Mouse (Mus musculus): Measurements from ENCODE around the gene Lhx5. TPM values are rescaled to one million over a fixed set of nuclear protein-coding genes. Genes with fewer than 3 reads are reported as not detected.

Lhx5 gene
- polyA plus RNA-seq, 1 experiment from 2014 or later: 50.7 TPM

- H3K4me1 ChIP-seq (replicated peaks): peaks cover 28% of the 10 kb centered on the region
- H3K4me2 ChIP-seq: no peak overlapping the region
- no peaks in the 10 kb centered on the region for H3K9me3 ChIP-seq
- H3K27me3 ChIP-seq: peaks cover 89% of the 10 kb centered on the region
- peak overlapping the region; percentile 55; the same call in 1 of the 2 replicates for H3K27ac ChIP-seq
- 0 out of 2 replicates have a peak overlapping the region, but pooled peaks have one; percentile 9 for H3K9ac ChIP-seq
- no peak overlapping the region for H3K4me3 ChIP-seq
- no peaks in the 10 kb centered on the region; the same call in 1 of the 2 replicates for H3K36me3 ChIP-seq
- ATAC-seq (ENCODE audit: low FRiP score): no peak
- WGBS: 78% methylated on average over 8 of the region's 8 CpGs
Measured at GRCm38 (mm10) chr5:120420106-120420505, 11.4 kb upstream of the Lhx5 start.

- H3K4me2 ChIP-seq: peak overlapping the region; percentile 60
- ATAC-seq (ENCODE audit: low FRiP score): no peak
- peak overlapping the region; percentile 98 for H3K27ac ChIP-seq
- H3K9ac ChIP-seq: peak overlapping the region; percentile 83
- peak overlapping the region; percentile 44 for H3K4me3 ChIP-seq
- no peaks in the 10 kb centered on the region; the same call in 1 of the 2 replicates for H3K36me3 ChIP-seq
- H3K9me3 ChIP-seq: no peaks in the 10 kb centered on the region
- H3K4me1 ChIP-seq (replicated peaks): peaks cover 46% of the 10 kb centered on the region
- H3K27me3 ChIP-seq: peaks cover 93% of the 10 kb centered on the region
- WGBS: under 1% methylated on average over 19 of the region's 19 CpGs
Measured at GRCm38 (mm10) chr5:120424039-120424438, 7.5 kb upstream of the Lhx5 start.

- peak overlapping the region; percentile 83 for H3K9ac ChIP-seq
- ATAC-seq (ENCODE audit: low FRiP score): no peak
- H3K4me2 ChIP-seq: peak overlapping the region; percentile 60
- H3K27me3 ChIP-seq: peaks cover 92% of the 10 kb centered on the region
- under 1% methylated on average over 11 of the region's 11 CpGs for WGBS
- H3K4me3 ChIP-seq: peak overlapping the region; percentile 44
- H3K36me3 ChIP-seq: no peaks in the 10 kb centered on the region; the same call in 1 of the 2 replicates
- peak overlapping the region; percentile 98 for H3K27ac ChIP-seq
- peaks cover 46% of the 10 kb centered on the region for H3K4me1 ChIP-seq (replicated peaks)
- no peaks in the 10 kb centered on the region for H3K9me3 ChIP-seq
Measured at GRCm38 (mm10) chr5:120424657-120425056, 6.8 kb upstream of the Lhx5 start.

DNA sequence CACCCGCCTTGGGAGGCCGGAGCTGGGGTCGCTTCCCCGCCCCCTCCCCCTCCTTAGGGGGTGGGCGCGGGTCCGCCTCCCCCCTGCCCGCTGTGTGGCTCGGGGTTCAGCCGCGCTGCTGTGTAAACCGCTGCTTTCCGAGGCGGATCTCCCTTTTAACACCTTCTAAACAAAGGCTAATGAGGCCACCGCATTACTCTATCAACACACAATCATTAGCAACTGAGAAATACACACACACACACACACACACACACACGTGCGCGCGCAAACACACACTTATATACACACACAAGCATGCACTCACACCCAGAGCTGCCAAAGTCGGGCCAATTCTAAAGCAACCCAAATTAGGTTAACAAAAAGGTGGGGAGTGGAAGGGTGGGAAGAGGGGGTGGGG is 5.8 kb upstream of the Lhx5 start:
- H3K27me3 ChIP-seq: peaks cover 89% of the 10 kb centered on the region
- WGBS: 1% methylated on average over 19 of the region's 20 CpGs
- ATAC-seq (ENCODE audit: low FRiP score): no peak
- H3K4me1 ChIP-seq (replicated peaks): peaks cover 40% of the 10 kb centered on the region
- H3K27ac ChIP-seq: peak overlapping the region; percentile 98
- H3K4me3 ChIP-seq: peak overlapping the region; percentile 44
- peak overlapping the region; percentile 60 for H3K4me2 ChIP-seq
- H3K36me3 ChIP-seq: no peaks in the 10 kb centered on the region
- H3K9me3 ChIP-seq: no peaks in the 10 kb centered on the region
- H3K9ac ChIP-seq: peak overlapping the region; percentile 83

DNA sequence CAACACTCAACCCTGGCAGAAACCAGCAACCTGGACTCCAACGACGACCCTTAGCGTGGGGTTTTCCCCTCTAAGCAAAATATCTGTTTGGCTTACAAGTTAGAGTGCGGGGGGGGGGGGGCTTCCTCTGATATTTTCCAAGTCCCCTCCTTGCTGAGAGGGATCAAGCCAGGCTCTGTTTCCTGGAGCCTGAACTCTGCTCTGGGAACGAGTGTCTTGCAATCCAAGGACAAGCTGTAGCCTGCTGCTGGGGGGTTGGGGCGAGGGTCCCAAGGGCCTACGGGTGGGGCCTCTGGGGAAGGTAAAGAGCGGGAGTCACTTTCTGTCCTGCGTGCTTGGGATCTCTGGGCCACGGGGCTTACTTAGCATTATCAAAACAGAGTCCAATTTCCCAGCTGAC is 4.9 kb upstream of the Lhx5 start:
- WGBS: 1% methylated on average over 10 of the region's 10 CpGs
- Histone ChIP-seq H3K4me3 (peak overlapping the region; percentile 67), H3K4me1 (replicated peaks) (peaks cover 31% of the 10 kb centered on the region), H3K9ac (peak overlapping the region; percentile 96), H3K9me3 (no peaks in the 10 kb centered on the region), H3K36me3 (no peaks in the 10 kb centered on the region), H3K4me2 (peak overlapping the region; percentile 74), H3K27ac (peak overlapping the region; percentile 98), H3K27me3 (peaks cover 89% of the 10 kb centered on the region)
- ATAC-seq (ENCODE audit: low FRiP score): no peak

GRCm38 (mm10) chr5:120427451-120427938 is 4.0 kb upstream of the Lhx5 start:
- H3K36me3 ChIP-seq: no peaks in the 10 kb centered on the region
- H3K4me1 ChIP-seq (replicated peaks): peaks cover 25% of the 10 kb centered on the region
- H3K4me3 ChIP-seq: peak overlapping the region; percentile 67
- H3K9me3 ChIP-seq: no peaks in the 10 kb centered on the region
- H3K27ac ChIP-seq: peak overlapping the region; percentile 98
- H3K4me2 ChIP-seq: peak overlapping the region; percentile 74
- under 1% methylated on average over 33 of the region's 33 CpGs for WGBS
- H3K27me3 ChIP-seq: peaks cover 89% of the 10 kb centered on the region
- no peak for ATAC-seq (ENCODE audit: low FRiP score)
- H3K9ac ChIP-seq: peak overlapping the region; percentile 96

DNA sequence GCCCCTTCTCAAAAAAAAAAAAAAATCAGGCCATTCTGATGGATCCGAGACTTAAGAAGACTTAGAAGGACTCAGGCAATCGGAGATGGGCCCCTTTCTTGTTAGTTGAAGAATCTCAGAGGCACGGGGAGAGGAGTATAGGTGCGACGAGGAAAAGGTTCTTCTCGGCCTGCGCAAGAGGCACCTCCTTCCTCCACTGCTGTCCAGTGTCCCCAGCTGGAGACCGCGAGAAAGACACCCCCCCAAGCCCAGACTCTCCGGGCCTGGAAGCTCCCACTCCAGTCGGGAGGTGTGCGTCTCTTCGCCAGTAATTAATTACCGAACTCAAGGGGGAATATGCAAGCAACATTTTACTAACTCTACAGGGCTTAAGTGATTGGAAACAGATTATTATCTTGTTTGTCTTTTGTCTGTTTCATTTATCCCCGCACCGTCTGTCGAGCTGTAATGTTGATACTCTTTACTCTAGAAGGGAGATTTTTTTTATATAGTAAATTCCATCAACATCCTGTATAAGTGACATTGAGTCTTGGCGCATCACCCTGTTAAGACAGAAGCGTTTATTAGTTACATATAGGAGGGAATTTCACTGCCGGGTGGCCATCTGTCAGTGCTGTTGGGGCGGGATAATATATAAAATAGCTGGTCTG is 3.2 kb upstream of the Lhx5 start:
- peak overlapping the region; percentile 74 for H3K4me2 ChIP-seq
- H3K27ac ChIP-seq: peak overlapping the region; percentile 98
- no peaks in the 10 kb centered on the region for H3K9me3 ChIP-seq
- H3K4me1 ChIP-seq (replicated peaks): peaks cover 21% of the 10 kb centered on the region
- H3K27me3 ChIP-seq: peaks cover 88% of the 10 kb centered on the region
- no peak for ATAC-seq (ENCODE audit: low FRiP score)
- H3K4me3 ChIP-seq: peak overlapping the region; percentile 67
- H3K36me3 ChIP-seq: no peaks in the 10 kb centered on the region
- 2% methylated on average over 21 of the region's 21 CpGs for WGBS
- H3K9ac ChIP-seq: peak overlapping the region; percentile 96

DNA sequence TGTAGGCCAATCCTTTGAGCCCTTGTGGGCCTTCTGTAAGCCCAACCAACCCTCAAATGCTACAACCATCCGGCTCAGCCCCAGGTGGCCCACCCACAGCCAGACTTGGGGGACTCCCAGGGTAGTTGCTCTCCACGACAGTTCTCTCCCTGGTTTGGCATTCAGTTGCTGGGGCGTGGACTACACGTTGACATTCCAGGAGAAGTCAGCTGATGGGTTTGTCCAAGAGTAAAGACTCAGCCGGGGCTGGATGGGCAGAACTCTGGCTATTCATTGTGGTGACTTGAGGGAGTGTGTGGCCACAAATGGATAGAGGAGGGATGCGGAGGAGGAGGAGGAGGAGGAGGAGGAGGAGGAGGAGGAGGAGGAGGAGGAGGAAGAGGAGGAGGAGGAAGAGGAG is 2.5 kb upstream of the Lhx5 start:
- Histone ChIP-seq H3K4me2 (peak overlapping the region; percentile 74), H3K4me1 (replicated peaks) (peaks cover 21% of the 10 kb centered on the region), H3K36me3 (no peaks in the 10 kb centered on the region), H3K9me3 (no peaks in the 10 kb centered on the region), H3K9ac (peak overlapping the region; percentile 96), H3K27ac (peak overlapping the region; percentile 98), H3K4me3 (peak overlapping the region; percentile 67), H3K27me3 (peaks cover 90% of the 10 kb centered on the region)
- 2% methylated on average over 5 of the region's 6 CpGs for WGBS
- ATAC-seq (ENCODE audit: low FRiP score): no peak

DNA sequence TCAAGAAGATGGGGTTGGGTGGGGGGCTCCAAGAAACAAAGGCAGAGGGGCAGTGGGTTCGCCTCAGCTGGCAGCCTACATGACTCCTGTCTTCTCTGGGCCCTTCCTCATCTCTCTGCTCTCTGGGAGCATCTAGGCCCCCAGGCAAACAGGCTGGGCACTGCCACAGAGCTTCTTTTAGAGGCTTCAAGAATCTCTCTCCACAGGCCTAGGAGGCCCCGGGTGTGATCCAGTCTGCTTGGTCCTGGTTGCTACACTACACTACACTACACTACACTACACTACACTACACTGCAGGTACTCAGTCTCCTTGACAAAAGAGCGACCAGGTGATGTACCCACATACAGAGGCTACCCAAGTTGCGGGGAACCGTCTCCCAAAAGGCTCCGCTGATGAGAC is 1.8 kb upstream of the Lhx5 start:
- Histone ChIP-seq H3K36me3 (no peaks in the 10 kb centered on the region), H3K4me2 (peak overlapping the region; percentile 74), H3K4me3 (peak overlapping the region; percentile 67), H3K9ac (peak overlapping the region; percentile 96), H3K27me3 (peaks cover 90% of the 10 kb centered on the region), H3K4me1 (replicated peaks) (peaks cover 21% of the 10 kb centered on the region), H3K9me3 (no peaks in the 10 kb centered on the region), H3K27ac (peak overlapping the region; percentile 98)
- no peak for ATAC-seq (ENCODE audit: low FRiP score)
- 6% methylated on average over 6 of the region's 6 CpGs for WGBS

GRCm38 (mm10) chr5:120431001-120431583 is 407 bp upstream of the Lhx5 start:
- no peak for ATAC-seq (ENCODE audit: low FRiP score)
- 1% methylated on average over 30 of the region's 30 CpGs for WGBS
- Histone ChIP-seq H3K4me2 (peak overlapping the region; percentile 74), H3K36me3 (peaks cover 4% of the 10 kb centered on the region; the same call in 1 of the 2 replicates), H3K4me3 (peak overlapping the region; percentile 67), H3K9me3 (no peaks in the 10 kb centered on the region), H3K27ac (peak overlapping the region; percentile 97), H3K4me1 (replicated peaks) (peaks cover 26% of the 10 kb centered on the region), H3K27me3 (peaks cover 94% of the 10 kb centered on the region), H3K9ac (peak overlapping the region; percentile 96)

GRCm38 (mm10) chr5:120432486-120433015 is 1.1 kb downstream of the Lhx5 start:
- H3K36me3 ChIP-seq: peaks cover 9% of the 10 kb centered on the region; the same call in 1 of the 2 replicates
- no peak for ATAC-seq (ENCODE audit: low FRiP score)
- H3K9me3 ChIP-seq: no peaks in the 10 kb centered on the region
- peaks cover 19% of the 10 kb centered on the region for H3K4me1 ChIP-seq (replicated peaks)
- peak overlapping the region; percentile 97 for H3K27ac ChIP-seq
- H3K9ac ChIP-seq: peak overlapping the region; percentile 96
- WGBS: 1% methylated on average over 9 of the region's 9 CpGs
- peak overlapping the region; percentile 74 for H3K4me2 ChIP-seq
- peak overlapping the region; percentile 67 for H3K4me3 ChIP-seq
- H3K27me3 ChIP-seq: peaks cover 91% of the 10 kb centered on the region

GRCm38 (mm10) chr5:120433135-120433760 is 1.7 kb downstream of the Lhx5 start:
- Histone ChIP-seq H3K4me2 (peak overlapping the region; percentile 74), H3K36me3 (peaks cover 9% of the 10 kb centered on the region; the same call in 1 of the 2 replicates), H3K4me3 (peak overlapping the region; percentile 67), H3K9me3 (no peaks in the 10 kb centered on the region), H3K9ac (peak overlapping the region; percentile 96), H3K4me1 (replicated peaks) (peaks cover 23% of the 10 kb centered on the region), H3K27me3 (peaks cover 92% of the 10 kb centered on the region), H3K27ac (peak overlapping the region; percentile 97)
- 1% methylated on average over 11 of the region's 13 CpGs for WGBS
- no peak for ATAC-seq (ENCODE audit: low FRiP score)

Measured in hindbrain, embryonic 13.5 days (tissue).